Mouse (Mus musculus): ENCODE results near the gene Ikzf3.

Ikzf3 gene

GRCm38 (mm10) chr11:98577776-98578175, 31.9 kb upstream of the Ikzf3 start:
- in situ Hi-C loops (cut with MboI, MseI): no loop called here

- in situ Hi-C loops (cut with MboI, MseI): no loop called here
Measured at GRCm38 (mm10) chr11:98569461-98569860, 23.6 kb upstream of the Ikzf3 start.

GRCm38 (mm10) chr11:98568326-98568725, 22.5 kb upstream of the Ikzf3 start:
- in situ Hi-C loops (cut with MboI, MseI): no loop called here

- in situ Hi-C loops (cut with MboI, MseI): no loop called here
Measured at GRCm38 (mm10) chr11:98563921-98564414, 18.1 kb upstream of the Ikzf3 start.

GRCm38 (mm10) chr11:98563025-98563424, 17.2 kb upstream of the Ikzf3 start:
- in situ Hi-C loops (cut with MboI, MseI): no loop called here

GRCm38 (mm10) chr11:98560942-98561341, 15.1 kb upstream of the Ikzf3 start:
- in situ Hi-C loops (cut with MboI, MseI): no loop called here

- in situ Hi-C loops (cut with MboI, MseI): loop anchor here (5.0 kb wide), 1 partner anchor 77 kb away; no protein-coding TSS in a partner anchor
Measured at GRCm38 (mm10) chr11:98555124-98555700, 9.4 kb upstream of the Ikzf3 start.

- in situ Hi-C loops (cut with MboI, MseI): loop anchor here (5.0 kb wide), 1 partner anchor 33 kb away; the partner anchor contains the start of gene Ormdl3
Measured at GRCm38 (mm10) chr11:98553966-98554365, 8.1 kb upstream of the Ikzf3 start.

- in situ Hi-C loops (cut with MboI, MseI): loop anchor here (5.0 kb wide), 1 partner anchor 36 kb away; the partner anchor contains the start of gene Ormdl3
Measured at GRCm38 (mm10) chr11:98550975-98551828, 5.4 kb upstream of the Ikzf3 start, which contains the start of gene Zpbp2. Zpbp2 (plus strand) TSS chr11:98551097.

- in situ Hi-C loops (cut with MboI, MseI): loop anchor here (5.0 kb wide), 1 partner anchor 37 kb away; the partner anchor contains the start of gene Ormdl3
Measured at GRCm38 (mm10) chr11:98550311-98550974, 4.6 kb upstream of the Ikzf3 start.

- in situ Hi-C loops (cut with MboI, MseI): no loop called here
Measured at GRCm38 (mm10) chr11:98549363-98549762, 3.5 kb upstream of the Ikzf3 start.

GRCm38 (mm10) chr11:98547308-98547693, 1.5 kb upstream of the Ikzf3 start:
- in situ Hi-C loops (cut with MboI, MseI): no loop called here

- in situ Hi-C loops (cut with MboI, MseI): no loop called here
Measured at GRCm38 (mm10) chr11:98546529-98547307, 887 bp upstream of the Ikzf3 start.

GRCm38 (mm10) chr11:98544890-98545677, 747 bp downstream of the Ikzf3 start:
- in situ Hi-C loops (cut with MboI, MseI): no loop called here

- in situ Hi-C loops (cut with MboI, MseI): no loop called here
Measured at GRCm38 (mm10) chr11:98543414-98543813, 2.4 kb downstream of the Ikzf3 start.

GRCm38 (mm10) chr11:98542553-98542952, 3.3 kb downstream of the Ikzf3 start:
- in situ Hi-C loops (cut with MboI, MseI): no loop called here

- in situ Hi-C loops (cut with MboI, MseI): no loop called here
Measured at GRCm38 (mm10) chr11:98540319-98540718, 5.5 kb downstream of the Ikzf3 start.

GRCm38 (mm10) chr11:98537480-98538034, 8.3 kb downstream of the Ikzf3 start:
- in situ Hi-C loops (cut with MboI, MseI): no loop called here

- in situ Hi-C loops (cut with MboI, MseI): no loop called here
Measured at GRCm38 (mm10) chr11:98526824-98527461, 18.9 kb downstream of the Ikzf3 start.

- in situ Hi-C loops (cut with MboI, MseI): no loop called here
Measured at GRCm38 (mm10) chr11:98525140-98525539, 20.7 kb downstream of the Ikzf3 start.
